Mouse (Mus musculus): Measurements from ENCODE around the gene Spata31d1d. TPM values are rescaled to one million over a fixed set of nuclear protein-coding genes. Genes with fewer than 3 reads are reported as not detected.

Gene Spata31d1d
- polyA plus RNA-seq, 1 experiment from 2014 or later: not detected

GRCm38 (mm10) chr13:59691478-59691877, 40.1 kb downstream of the Spata31d1d start:
- Histone ChIP-seq H3K9ac (ENCODE audit: low read length) (no peak overlapping the region), H3K4me3 (ENCODE audit: control insufficient read depth in 1 of 2, insufficient read depth in 1 of 2, low read depth in 1 of 2, low read length in 2 of 2) (no peak overlapping the region), H3K27ac (replicated peaks in 1 of 2; ENCODE audit: control insufficient read depth in 1 of 2, insufficient read depth in 1 of 2, low read depth in 2 of 2, low read length in 2 of 2) (no peak overlapping the region), H3K4me1 (ENCODE audit: control insufficient read depth in 2 of 2, insufficient read depth in 2 of 2, low read length in 2 of 2) (peaks cover 2 to 15% of the 10 kb centered on the region in 2 experiments; a peak in 3 of 4 replicates), H3K4me2 (ENCODE audit: low read length) (no peak overlapping the region), H3K27me3 (ENCODE audit: control insufficient read depth, insufficient read depth, low read length) (no peaks in the 10 kb centered on the region), H3K9me3 (ENCODE audit: control insufficient read depth, low read length) (no peaks in the 10 kb centered on the region), H3K36me3 (ENCODE audit: control insufficient read depth, insufficient read depth, low read length) (no peaks in the 10 kb centered on the region)
- no peak for ATAC-seq (ENCODE audit: insufficient number of reproducible peaks, insufficient read depth, low FRiP score, low read depth)
- 86% methylated on average over 10 of the region's 10 CpGs for WGBS

- Histone ChIP-seq H3K36me3 (ENCODE audit: control insufficient read depth, insufficient read depth, low read length) (no peaks in the 10 kb centered on the region), H3K4me1 (ENCODE audit: control insufficient read depth in 2 of 2, insufficient read depth in 2 of 2, low read length in 2 of 2) (peaks cover 2 to 15% of the 10 kb centered on the region in 2 experiments; a peak in 3 of 4 replicates), H3K27me3 (ENCODE audit: control insufficient read depth, insufficient read depth, low read length) (no peaks in the 10 kb centered on the region), H3K27ac (replicated peaks in 1 of 2; ENCODE audit: control insufficient read depth in 1 of 2, insufficient read depth in 1 of 2, low read depth in 2 of 2, low read length in 2 of 2) (no peak overlapping the region), H3K4me3 (ENCODE audit: control insufficient read depth in 1 of 2, insufficient read depth in 1 of 2, low read depth in 1 of 2, low read length in 2 of 2) (no peak overlapping the region), H3K4me2 (ENCODE audit: low read length) (no peak overlapping the region), H3K9ac (ENCODE audit: low read length) (no peak overlapping the region), H3K9me3 (ENCODE audit: control insufficient read depth, low read length) (no peaks in the 10 kb centered on the region)
- WGBS: 81% methylated on average over 7 of the region's 7 CpGs
- no peak for ATAC-seq (ENCODE audit: insufficient number of reproducible peaks, insufficient read depth, low FRiP score, low read depth)
These were observed 41.0 kb downstream of the Spata31d1d start for GRCm38 (mm10) chr13:59690576-59690975.

GRCm38 (mm10) chr13:59689843-59690242, 41.7 kb downstream of the Spata31d1d start:
- WGBS: 90% methylated on average over 3 of the region's 3 CpGs
- no peaks in the 10 kb centered on the region for H3K36me3 ChIP-seq (ENCODE audit: control insufficient read depth, insufficient read depth, low read length)

GRCm38 (mm10) chr13:59689313-59689712, 42.2 kb downstream of the Spata31d1d start:
- ATAC-seq (ENCODE audit: insufficient number of reproducible peaks, insufficient read depth, low FRiP score, low read depth): no peak
- Histone ChIP-seq H3K27ac (replicated peaks in 1 of 2; ENCODE audit: control insufficient read depth in 1 of 2, insufficient read depth in 1 of 2, low read depth in 2 of 2, low read length in 2 of 2) (no peak overlapping the region), H3K9me3 (ENCODE audit: control insufficient read depth, low read length) (no peaks in the 10 kb centered on the region), H3K4me3 (ENCODE audit: control insufficient read depth in 1 of 2, insufficient read depth in 1 of 2, low read depth in 1 of 2, low read length in 2 of 2) (no peak overlapping the region), H3K27me3 (ENCODE audit: control insufficient read depth, insufficient read depth, low read length) (no peaks in the 10 kb centered on the region), H3K4me2 (ENCODE audit: low read length) (no peak overlapping the region), H3K9ac (ENCODE audit: low read length) (no peak overlapping the region), H3K4me1 (ENCODE audit: control insufficient read depth in 2 of 2, insufficient read depth in 2 of 2, low read length in 2 of 2) (peaks cover 2 to 15% of the 10 kb centered on the region in 2 experiments; a peak in 3 of 4 replicates), H3K36me3 (ENCODE audit: control insufficient read depth, insufficient read depth, low read length) (no peaks in the 10 kb centered on the region)
- 60% methylated on average over 9 of the region's 9 CpGs for WGBS

More at GRCm38 (mm10) chr13:59689843-59690242, 41.7 kb downstream of the Spata31d1d start:
- Histone ChIP-seq H3K27ac (replicated peaks in 1 of 2; ENCODE audit: control insufficient read depth in 1 of 2, insufficient read depth in 1 of 2, low read depth in 2 of 2, low read length in 2 of 2) (no peak overlapping the region), H3K9me3 (ENCODE audit: control insufficient read depth, low read length) (no peaks in the 10 kb centered on the region), H3K4me2 (ENCODE audit: low read length) (no peak overlapping the region), H3K27me3 (ENCODE audit: control insufficient read depth, insufficient read depth, low read length) (no peaks in the 10 kb centered on the region), H3K9ac (ENCODE audit: low read length) (no peak overlapping the region), H3K4me1 (ENCODE audit: control insufficient read depth in 2 of 2, insufficient read depth in 2 of 2, low read length in 2 of 2) (peaks cover 2 to 15% of the 10 kb centered on the region in 2 experiments; a peak in 3 of 4 replicates), H3K4me3 (ENCODE audit: control insufficient read depth in 1 of 2, insufficient read depth in 1 of 2, low read depth in 1 of 2, low read length in 2 of 2) (no peak overlapping the region)
- ATAC-seq (ENCODE audit: insufficient number of reproducible peaks, insufficient read depth, low FRiP score, low read depth): no peak

GRCm38 (mm10) chr13:59688338-59688770, 43.2 kb downstream of the Spata31d1d start:
- ATAC-seq (ENCODE audit: insufficient number of reproducible peaks, insufficient read depth, low FRiP score, low read depth): no peak
- H3K4me3 ChIP-seq (ENCODE audit: control insufficient read depth in 1 of 2, insufficient read depth in 1 of 2, low read depth in 1 of 2, low read length in 2 of 2): peak overlapping the region; percentile 14 to 24
- peaks cover 2 to 15% of the 10 kb centered on the region in 2 experiments; a peak in 3 of 4 replicates for H3K4me1 ChIP-seq (ENCODE audit: control insufficient read depth in 2 of 2, insufficient read depth in 2 of 2, low read length in 2 of 2)
- WGBS: 13% methylated on average over 13 of the region's 13 CpGs
- H3K4me2 ChIP-seq (ENCODE audit: low read length): peak overlapping the region; percentile 51
- H3K36me3 ChIP-seq (ENCODE audit: control insufficient read depth, insufficient read depth, low read length): no peaks in the 10 kb centered on the region
- peak overlapping the region; percentile 4; the same call in 1 of the 2 replicates for H3K9ac ChIP-seq (ENCODE audit: low read length)
- H3K27ac ChIP-seq (replicated peaks in 1 of 2; ENCODE audit: control insufficient read depth in 1 of 2, insufficient read depth in 1 of 2, low read depth in 2 of 2, low read length in 2 of 2): peak overlapping the region; percentile 52 to 72
- no peaks in the 10 kb centered on the region for H3K9me3 ChIP-seq (ENCODE audit: control insufficient read depth, low read length)
- no peaks in the 10 kb centered on the region for H3K27me3 ChIP-seq (ENCODE audit: control insufficient read depth, insufficient read depth, low read length)

- ATAC-seq (ENCODE audit: insufficient number of reproducible peaks, insufficient read depth, low FRiP score, low read depth): no peak
- Histone ChIP-seq H3K27ac (replicated peaks in 1 of 2; ENCODE audit: control insufficient read depth in 1 of 2, insufficient read depth in 1 of 2, low read depth in 2 of 2, low read length in 2 of 2) (no peak overlapping the region), H3K9me3 (ENCODE audit: control insufficient read depth, low read length) (no peaks in the 10 kb centered on the region), H3K27me3 (ENCODE audit: control insufficient read depth, insufficient read depth, low read length) (no peaks in the 10 kb centered on the region), H3K36me3 (ENCODE audit: control insufficient read depth, insufficient read depth, low read length) (no peaks in the 10 kb centered on the region), H3K4me3 (ENCODE audit: control insufficient read depth in 1 of 2, insufficient read depth in 1 of 2, low read depth in 1 of 2, low read length in 2 of 2) (no peak overlapping the region), H3K9ac (ENCODE audit: low read length) (no peak overlapping the region), H3K4me1 (ENCODE audit: control insufficient read depth in 2 of 2, insufficient read depth in 2 of 2, low read length in 2 of 2) (peaks cover 6 to 19% of the 10 kb centered on the region in 2 experiments; a peak in 3 of 4 replicates), H3K4me2 (ENCODE audit: low read length) (no peak overlapping the region)
- 82% methylated on average over 3 of the region's 3 CpGs for WGBS
These were observed 46.3 kb downstream of the Spata31d1d start for GRCm38 (mm10) chr13:59685236-59685635.

- H3K4me1 ChIP-seq (ENCODE audit: control insufficient read depth in 2 of 2, insufficient read depth in 2 of 2, low read length in 2 of 2): peaks cover 4% of the 10 kb centered on the region in 2 experiments; a peak in 1 of 4 replicates
- no peak for ATAC-seq (ENCODE audit: insufficient number of reproducible peaks, insufficient read depth, low FRiP score, low read depth)
- no peaks in the 10 kb centered on the region for H3K9me3 ChIP-seq (ENCODE audit: control insufficient read depth, low read length)
- no peaks in the 10 kb centered on the region for H3K27me3 ChIP-seq (ENCODE audit: control insufficient read depth, insufficient read depth, low read length)
- H3K27ac ChIP-seq (replicated peaks in 1 of 2; ENCODE audit: control insufficient read depth in 1 of 2, insufficient read depth in 1 of 2, low read depth in 2 of 2, low read length in 2 of 2): no peak overlapping the region
- no peaks in the 10 kb centered on the region for H3K36me3 ChIP-seq (ENCODE audit: control insufficient read depth, insufficient read depth, low read length)
- H3K4me2 ChIP-seq (ENCODE audit: low read length): no peak overlapping the region
- H3K9ac ChIP-seq (ENCODE audit: low read length): no peak overlapping the region
- no peak overlapping the region for H3K4me3 ChIP-seq (ENCODE audit: control insufficient read depth in 1 of 2, insufficient read depth in 1 of 2, low read depth in 1 of 2, low read length in 2 of 2)
- WGBS: 13% methylated on average over 7 of the region's 7 CpGs
These were observed 48.9 kb downstream of the Spata31d1d start for GRCm38 (mm10) chr13:59682629-59683028.

- ATAC-seq (ENCODE audit: insufficient number of reproducible peaks, insufficient read depth, low FRiP score, low read depth): no peak
- H3K9me3 ChIP-seq (ENCODE audit: control insufficient read depth, low read length): no peaks in the 10 kb centered on the region
- H3K4me2 ChIP-seq (ENCODE audit: low read length): no peak overlapping the region
- no peak overlapping the region for H3K9ac ChIP-seq (ENCODE audit: low read length)
- H3K27ac ChIP-seq (replicated peaks in 1 of 2; ENCODE audit: control insufficient read depth in 1 of 2, insufficient read depth in 1 of 2, low read depth in 2 of 2, low read length in 2 of 2): no peak overlapping the region
- H3K27me3 ChIP-seq (ENCODE audit: control insufficient read depth, insufficient read depth, low read length): no peaks in the 10 kb centered on the region
- peaks cover 4% of the 10 kb centered on the region in 2 experiments; a peak in 1 of 4 replicates for H3K4me1 ChIP-seq (ENCODE audit: control insufficient read depth in 2 of 2, insufficient read depth in 2 of 2, low read length in 2 of 2)
- no peaks in the 10 kb centered on the region for H3K36me3 ChIP-seq (ENCODE audit: control insufficient read depth, insufficient read depth, low read length)
- H3K4me3 ChIP-seq (ENCODE audit: control insufficient read depth in 1 of 2, insufficient read depth in 1 of 2, low read depth in 1 of 2, low read length in 2 of 2): no peak overlapping the region
- WGBS: 54% methylated on average over 4 of the region's 4 CpGs
These were observed 51.6 kb downstream of the Spata31d1d start for GRCm38 (mm10) chr13:59679908-59680307.
